Mouse (Mus musculus): ENCODE measurements around the gene Trem2. TPM values are rescaled to one million over a fixed set of nuclear protein-coding genes. Genes with fewer than 3 reads are reported as not detected.

The Trem2 gene
- 3.5 and 4.2 TPM in 2 replicates for polyA plus RNA-seq (2015; fragmentation: Nextera tagmentation; extraction: Ambion mirVana)

- Histone ChIP-seq H3K4me2 (replicated peaks; ENCODE audit: low read depth) (no peak within 1 kb of the TSS), H3K9me3 (ENCODE audit: control insufficient read depth, low read length) (no peaks in the 10 kb centered on the region), H3K4me1 (replicated peaks; ENCODE audit: control insufficient read depth, insufficient read depth) (no peaks in the 10 kb centered on the region), H3K9ac (ENCODE audit: low read length) (no peak within 1 kb of the TSS), H3K36me3 (ENCODE audit: control insufficient read depth, insufficient read depth, low read length) (no peaks in the 10 kb centered on the region), H3K27ac (replicated peaks) (no peak within 1 kb of the TSS), H3K27me3 (ENCODE audit: control insufficient read depth, insufficient read depth, low read length) (no peaks in the 10 kb centered on the region), H3K4me3 (ENCODE audit: low read depth, low read length) (no peak within 1 kb of the TSS)
- ATAC-seq (ENCODE audit: low FRiP score, low TSS enrichment): no peak
- DNase-seq (ENCODE audit: low spot score): no peak
- 70% methylated on average over 5 of the region's 5 CpGs for WGBS
- TF ChIP-seq CTCF (IDR thresholded peaks at IDR 0.05; ENCODE audit: low read depth) (no peak), EP300 (optimal IDR thresholded peaks at IDR 0.05) (no peak)
Observed at GRCm38 (mm10) chr17:48346231-48346630, at the start of gene Trem2. TSS of gene Trem2 (plus strand) at chr17:48346401.

- Histone ChIP-seq H3K4me2 (replicated peaks; ENCODE audit: low read depth) (no peak within 1 kb of the TSS), H3K27me3 (ENCODE audit: control insufficient read depth, insufficient read depth, low read length) (no peaks in the 10 kb centered on the region), H3K4me1 (replicated peaks; ENCODE audit: control insufficient read depth, insufficient read depth) (no peaks in the 10 kb centered on the region), H3K9me3 (ENCODE audit: control insufficient read depth, low read length) (no peaks in the 10 kb centered on the region), H3K27ac (replicated peaks) (no peak within 1 kb of the TSS), H3K9ac (ENCODE audit: low read length) (no peak within 1 kb of the TSS), H3K4me3 (ENCODE audit: low read depth, low read length) (no peak within 1 kb of the TSS), H3K36me3 (ENCODE audit: control insufficient read depth, insufficient read depth, low read length) (no peaks in the 10 kb centered on the region)
- no peak for DNase-seq (ENCODE audit: low spot score)
- no peak for ATAC-seq (ENCODE audit: low FRiP score, low TSS enrichment)
- TF ChIP-seq CTCF (IDR thresholded peaks at IDR 0.05; ENCODE audit: low read depth): no peak
- 20% methylated on average over 3 of the region's 4 CpGs for WGBS
Observed at GRCm38 (mm10) chr17:48299203-48299602, 47.0 kb upstream of the Trem2 start, which contains the start of gene Treml2. TSS of gene Treml2 (plus strand) at chr17:48299498.

- H3K9me3 ChIP-seq (ENCODE audit: control insufficient read depth, low read length): no peaks in the 10 kb centered on the region
- H3K36me3 ChIP-seq (ENCODE audit: control insufficient read depth, insufficient read depth, low read length): no peaks in the 10 kb centered on the region
- no peak overlapping the region for H3K4me3 ChIP-seq (ENCODE audit: low read depth, low read length)
- H3K9ac ChIP-seq (ENCODE audit: low read length): no peak overlapping the region
- no peaks in the 10 kb centered on the region for H3K27me3 ChIP-seq (ENCODE audit: control insufficient read depth, insufficient read depth, low read length)
- 49% methylated on average over 7 of the region's 7 CpGs for WGBS
- ATAC-seq (ENCODE audit: low FRiP score, low TSS enrichment): no peak
- H3K27ac ChIP-seq (replicated peaks): no peak overlapping the region
- no peaks in the 10 kb centered on the region for H3K4me1 ChIP-seq (replicated peaks; ENCODE audit: control insufficient read depth, insufficient read depth)
- TF ChIP-seq CTCF (IDR thresholded peaks at IDR 0.05; ENCODE audit: low read depth) (no peak), EP300 (optimal IDR thresholded peaks at IDR 0.05) (no peak)
- DNase-seq (ENCODE audit: low spot score): no peak
- H3K4me2 ChIP-seq (replicated peaks; ENCODE audit: low read depth): no peak overlapping the region
Observed at GRCm38 (mm10) chr17:48299756-48300155, 46.4 kb upstream of the Trem2 start.

- H3K36me3 ChIP-seq (ENCODE audit: control insufficient read depth, insufficient read depth, low read length): no peaks in the 10 kb centered on the region
- TF ChIP-seq EP300 (optimal IDR thresholded peaks at IDR 0.05) (no peak), CTCF (IDR thresholded peaks at IDR 0.05; ENCODE audit: low read depth) (no peak)
Observed at GRCm38 (mm10) chr17:48300199-48300598, 46.0 kb upstream of the Trem2 start.

GRCm38 (mm10) chr17:48300861-48301260, 45.3 kb upstream of the Trem2 start:
- DNase-seq (ENCODE audit: low spot score): no peak
- H3K4me3 ChIP-seq (ENCODE audit: low read depth, low read length): no peak overlapping the region
- 74% methylated on average over 9 of the region's 9 CpGs for WGBS
- no peaks in the 10 kb centered on the region for H3K36me3 ChIP-seq (ENCODE audit: control insufficient read depth, insufficient read depth, low read length)
- H3K27ac ChIP-seq (replicated peaks): no peak overlapping the region
- H3K4me2 ChIP-seq (replicated peaks; ENCODE audit: low read depth): no peak overlapping the region
- H3K4me1 ChIP-seq (replicated peaks; ENCODE audit: control insufficient read depth, insufficient read depth): no peaks in the 10 kb centered on the region
- no peaks in the 10 kb centered on the region for H3K27me3 ChIP-seq (ENCODE audit: control insufficient read depth, insufficient read depth, low read length)
- TF ChIP-seq EP300 (optimal IDR thresholded peaks at IDR 0.05) (no peak), CTCF (IDR thresholded peaks at IDR 0.05; ENCODE audit: low read depth) (no peak)
- no peak overlapping the region for H3K9ac ChIP-seq (ENCODE audit: low read length)
- no peaks in the 10 kb centered on the region for H3K9me3 ChIP-seq (ENCODE audit: control insufficient read depth, low read length)
- ATAC-seq (ENCODE audit: low FRiP score, low TSS enrichment): no peak

More at GRCm38 (mm10) chr17:48300199-48300598, 46.0 kb upstream of the Trem2 start:
- no peak overlapping the region for H3K4me2 ChIP-seq (replicated peaks; ENCODE audit: low read depth)
- ATAC-seq (ENCODE audit: low FRiP score, low TSS enrichment): no peak
- H3K9me3 ChIP-seq (ENCODE audit: control insufficient read depth, low read length): no peaks in the 10 kb centered on the region
- H3K4me1 ChIP-seq (replicated peaks; ENCODE audit: control insufficient read depth, insufficient read depth): no peaks in the 10 kb centered on the region
- H3K9ac ChIP-seq (ENCODE audit: low read length): no peak overlapping the region
- DNase-seq (ENCODE audit: low spot score): no peak
- no peak overlapping the region for H3K4me3 ChIP-seq (ENCODE audit: low read depth, low read length)
- H3K27ac ChIP-seq (replicated peaks): no peak overlapping the region
- no peaks in the 10 kb centered on the region for H3K27me3 ChIP-seq (ENCODE audit: control insufficient read depth, insufficient read depth, low read length)
- WGBS: 63% methylated on average over 7 of the region's 7 CpGs

GRCm38 (mm10) chr17:48301792-48302191, 44.4 kb upstream of the Trem2 start:
- H3K36me3 ChIP-seq (ENCODE audit: control insufficient read depth, insufficient read depth, low read length): no peaks in the 10 kb centered on the region
- H3K9ac ChIP-seq (ENCODE audit: low read length): no peak overlapping the region
- H3K27me3 ChIP-seq (ENCODE audit: control insufficient read depth, insufficient read depth, low read length): no peaks in the 10 kb centered on the region
- no peak overlapping the region for H3K4me2 ChIP-seq (replicated peaks; ENCODE audit: low read depth)
- no peaks in the 10 kb centered on the region for H3K4me1 ChIP-seq (replicated peaks; ENCODE audit: control insufficient read depth, insufficient read depth)
- H3K9me3 ChIP-seq (ENCODE audit: control insufficient read depth, low read length): no peaks in the 10 kb centered on the region
- TF ChIP-seq CTCF (IDR thresholded peaks at IDR 0.05; ENCODE audit: low read depth) (no peak), EP300 (optimal IDR thresholded peaks at IDR 0.05) (no peak)
- no peak overlapping the region for H3K27ac ChIP-seq (replicated peaks)
- no peak overlapping the region for H3K4me3 ChIP-seq (ENCODE audit: low read depth, low read length)
- DNase-seq (ENCODE audit: low spot score): no peak
- no peak for ATAC-seq (ENCODE audit: low FRiP score, low TSS enrichment)
- 84% methylated on average over 5 of the region's 5 CpGs for whole genome bisulfite sequencing

All from stomach, postnatal 0 days (tissue).